Mouse (Mus musculus) erythroblast, embryonic 14.5 days (primary cell): ENCODE results near the gene Psmd8. TPM values are rescaled to one million over a fixed set of nuclear protein-coding genes. Genes with fewer than 3 reads are reported as not detected.

ENCODE experiments used
- H3K27me3 ChIP-seq: 2 replicates; pipeline ENCODE4 v1.6.1; 2012; ENCODE audit warnings: inconsistent platforms; ENCODE audit not compliant: control insufficient read depth
- H3K36me3 ChIP-seq: 2 replicates; pipeline ENCODE4 v1.6.1; 2012; ENCODE audit warnings: mild to moderate bottlenecking, inconsistent platforms; ENCODE audit not compliant: control insufficient read depth
- H3K4me1 ChIP-seq: 2 replicates; pipeline ENCODE4 v1.6.1; 2012; ENCODE audit warnings: inconsistent platforms; ENCODE audit not compliant: control insufficient read depth
- H3K4me3 ChIP-seq: replicated peaks from 2 replicates; pipeline ENCODE3; 2012; ENCODE audit warnings: moderate library complexity, mild to moderate bottlenecking, inconsistent platforms
- H3K9me3 ChIP-seq: 2 replicates; pipeline ENCODE4 v1.6.1; 2012; ENCODE audit warnings: low read length, inconsistent platforms, mixed read lengths; ENCODE audit not compliant: control insufficient read depth
- GATA1 ChIP-seq: IDR thresholded peaks from 2 replicates; pipeline ENCODE4 v1.6.1; 2012; ENCODE audit warnings: low read length, inconsistent platforms, mixed read lengths
- TAL1 ChIP-seq: IDR thresholded peaks from 3 replicates; pipeline ENCODE4 v1.6.1; 2012; ENCODE audit warnings: low read length, inconsistent platforms, mixed read lengths
- polyA plus RNA-seq: library from polyadenylated mRNA; stranded (reverse); fragments of >175 nt; gene quantifications from 2 replicates; pipeline ENCODE4 v1.2.3, GENCODE M21; 2012

The Psmd8 gene
- polyA plus RNA-seq, 1 experiment, result 15.7 TPM

- peaks cover 6% of the 10 kb centered on the region; the same call in 1 of the 2 replicates for H3K9me3 ChIP-seq
- H3K4me1 ChIP-seq, result peaks cover 37% of the 10 kb centered on the region
- no peak overlapping the region for H3K4me3 ChIP-seq
- H3K27me3 ChIP-seq, result peaks cover 65% of the 10 kb centered on the region
- peaks cover 6% of the 10 kb centered on the region for H3K36me3 ChIP-seq
- TF ChIP-seq TAL1 (no peak), GATA1 (no peak)
These were observed 12.8 kb downstream of the Psmd8 start for GRCm38 (mm10) chr7:29167656-29168055.

DNA sequence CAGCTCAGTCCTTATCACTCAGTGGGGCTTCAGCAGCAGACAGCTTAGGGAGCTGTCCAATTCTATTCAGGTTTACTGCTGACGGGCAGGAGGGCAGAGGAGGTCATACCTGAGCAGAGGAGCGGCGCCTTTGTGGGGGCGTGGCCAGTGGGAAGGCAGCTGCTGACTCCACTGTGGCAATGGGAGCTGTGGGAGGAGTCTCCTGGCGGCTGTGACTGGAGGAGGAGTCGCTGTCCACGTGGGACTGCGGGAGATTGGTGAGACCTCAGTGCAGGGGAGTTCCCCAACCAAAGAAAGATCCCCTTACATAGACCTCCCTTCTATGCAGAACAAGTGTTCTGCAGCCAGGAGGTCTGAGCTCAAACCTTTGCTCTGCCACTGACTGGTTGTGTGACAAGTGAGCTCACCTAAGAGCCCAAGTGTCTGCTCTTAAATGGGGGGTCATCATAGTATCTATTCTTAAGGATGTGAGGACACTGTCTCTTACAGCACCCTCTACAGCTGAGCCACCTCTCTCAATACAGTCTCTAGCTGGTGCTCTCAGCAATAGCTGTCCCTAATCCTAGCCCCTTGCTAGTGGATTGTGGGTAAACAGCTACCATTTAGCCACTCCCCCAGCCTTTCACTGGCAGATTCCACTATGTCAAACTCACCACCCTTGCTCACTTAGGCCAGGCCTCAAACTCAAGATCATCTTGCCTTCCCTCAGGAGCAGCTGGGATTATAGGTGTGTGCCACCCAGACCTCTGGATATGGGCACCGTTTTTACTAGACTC, 17.6 kb downstream of the Psmd8 start:
- H3K9me3 ChIP-seq, result no peaks in the 10 kb centered on the region
- H3K4me3 ChIP-seq, result no peak overlapping the region
- no peaks in the 10 kb centered on the region for H3K36me3 ChIP-seq
- H3K27me3 ChIP-seq, result peaks cover 39% of the 10 kb centered on the region
- peaks cover 6% of the 10 kb centered on the region for H3K4me1 ChIP-seq
- TF ChIP-seq TAL1 (no peak), GATA1 (no peak)

GRCm38 (mm10) chr7:29162294-29162693, 18.2 kb downstream of the Psmd8 start:
- no peak overlapping the region for H3K4me3 ChIP-seq
- peaks cover 36% of the 10 kb centered on the region for H3K27me3 ChIP-seq
- TF ChIP-seq GATA1 (no peak), TAL1 (no peak)
- no peaks in the 10 kb centered on the region for H3K9me3 ChIP-seq
- no peaks in the 10 kb centered on the region for H3K36me3 ChIP-seq
- H3K4me1 ChIP-seq, result peaks cover 6% of the 10 kb centered on the region

- Histone ChIP-seq H3K27me3 (peaks cover 24% of the 10 kb centered on the region), H3K4me1 (peaks cover 24% of the 10 kb centered on the region), H3K4me3 (no peak overlapping the region), H3K9me3 (peaks cover 6% of the 10 kb centered on the region), H3K36me3 (peaks cover 3% of the 10 kb centered on the region; the same call in 1 of the 2 replicates)
- TF ChIP-seq TAL1 (no peak), GATA1 (no peak)
These were observed 22.2 kb downstream of the Psmd8 start for GRCm38 (mm10) chr7:29158264-29158663.

DNA sequence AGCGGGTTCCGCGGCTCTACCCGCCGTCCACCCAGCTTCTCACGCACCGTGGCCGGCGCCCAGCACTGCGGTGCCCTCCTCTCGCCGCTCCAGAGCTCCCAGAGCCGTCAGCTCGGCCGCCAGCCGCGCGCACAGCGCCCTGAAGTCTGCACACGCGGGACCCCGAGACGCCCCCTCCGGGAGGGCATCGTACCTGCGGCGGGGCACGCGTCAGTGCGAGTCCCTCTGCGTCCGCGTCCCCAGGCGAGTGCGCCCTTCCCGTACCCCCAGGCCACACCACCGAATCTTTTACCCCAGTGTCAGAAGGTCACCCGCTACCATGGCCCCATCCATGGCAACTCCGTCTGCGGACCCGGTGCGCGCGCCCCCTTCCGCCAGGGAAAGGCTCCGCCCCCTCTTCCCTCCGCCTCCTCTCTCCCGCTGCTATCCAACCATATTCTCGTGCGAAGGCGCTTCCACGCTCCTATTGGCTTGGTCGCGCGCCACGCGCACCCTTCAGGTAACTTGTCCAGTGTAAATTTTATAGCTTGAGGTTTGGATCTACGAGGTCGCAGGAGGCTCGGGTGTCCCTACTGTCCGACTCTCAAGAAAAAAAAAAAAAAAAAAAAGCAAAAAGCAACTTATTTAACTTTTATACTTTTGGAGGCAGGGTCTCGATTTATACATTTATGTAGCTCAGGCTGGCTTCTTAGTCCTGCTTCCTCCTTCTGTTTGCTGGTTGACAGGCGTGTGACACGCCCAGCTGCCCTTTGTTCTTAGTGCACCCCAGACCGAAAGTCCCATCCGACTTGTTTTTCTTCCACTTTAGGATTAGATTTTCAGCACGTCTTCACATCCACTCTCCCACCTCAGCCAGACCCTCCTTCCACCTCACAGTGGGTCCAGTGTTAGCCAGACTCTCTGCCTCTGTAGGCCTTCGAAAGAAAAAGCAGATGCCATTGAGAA, 24.4 kb downstream of the Psmd8 start, which contains the start of gene Fam98c:
Fam98c (minus strand) TSS at position 397 of the 945 bp plus-strand sequence.
- H3K4me1 ChIP-seq, result peaks cover 18% of the 10 kb centered on the region
- peaks cover 6% of the 10 kb centered on the region for H3K9me3 ChIP-seq
- H3K4me3 ChIP-seq, result peak within 1 kb of the TSS; percentile 75
- TF ChIP-seq TAL1, result no peak
- no peak for TF ChIP-seq GATA1
- H3K27me3 ChIP-seq, result peaks cover 19% of the 10 kb centered on the region
- H3K36me3 ChIP-seq, result peaks cover 3% of the 10 kb centered on the region; the same call in 1 of the 2 replicates

DNA sequence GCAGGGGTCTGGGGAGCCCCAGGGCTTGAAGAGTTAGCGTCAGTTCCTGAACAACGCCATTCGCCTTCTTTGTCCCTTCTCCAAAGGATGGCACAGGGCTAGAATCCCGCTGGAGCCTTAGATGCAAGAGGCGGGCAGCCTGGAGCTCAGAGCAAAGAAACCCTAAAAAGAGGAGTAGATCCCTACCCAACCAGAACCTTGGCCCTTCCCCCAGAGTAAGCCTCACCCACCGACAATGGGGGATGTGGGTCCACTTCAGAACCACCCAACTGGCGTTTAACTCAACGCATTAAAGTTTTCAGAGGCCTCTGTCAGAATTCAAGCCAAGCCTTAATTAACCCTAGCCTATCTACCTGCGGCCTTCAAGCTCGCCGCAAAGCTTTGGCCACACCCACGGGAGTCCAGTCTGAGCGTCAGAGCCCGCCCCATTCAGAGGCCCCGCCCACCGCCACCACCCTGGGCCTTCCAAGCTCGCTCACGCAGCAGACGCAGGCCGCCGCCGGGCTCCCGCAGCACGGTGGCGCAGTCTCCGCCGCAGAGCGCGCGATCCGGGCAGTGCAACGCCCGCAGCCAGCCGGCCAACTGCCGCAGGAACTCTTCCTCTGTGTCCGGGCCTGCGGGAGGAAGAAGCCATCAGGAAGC, 25.2 kb downstream of the Psmd8 start:
- peaks cover 6% of the 10 kb centered on the region for H3K9me3 ChIP-seq
- H3K27me3 ChIP-seq, result peaks cover 19% of the 10 kb centered on the region
- H3K36me3 ChIP-seq, result peaks cover 3% of the 10 kb centered on the region; the same call in 1 of the 2 replicates
- peak overlapping the region; percentile 75 for H3K4me3 ChIP-seq
- TF ChIP-seq TAL1, result no peak
- TF ChIP-seq GATA1, result no peak
- peaks cover 18% of the 10 kb centered on the region for H3K4me1 ChIP-seq

DNA sequence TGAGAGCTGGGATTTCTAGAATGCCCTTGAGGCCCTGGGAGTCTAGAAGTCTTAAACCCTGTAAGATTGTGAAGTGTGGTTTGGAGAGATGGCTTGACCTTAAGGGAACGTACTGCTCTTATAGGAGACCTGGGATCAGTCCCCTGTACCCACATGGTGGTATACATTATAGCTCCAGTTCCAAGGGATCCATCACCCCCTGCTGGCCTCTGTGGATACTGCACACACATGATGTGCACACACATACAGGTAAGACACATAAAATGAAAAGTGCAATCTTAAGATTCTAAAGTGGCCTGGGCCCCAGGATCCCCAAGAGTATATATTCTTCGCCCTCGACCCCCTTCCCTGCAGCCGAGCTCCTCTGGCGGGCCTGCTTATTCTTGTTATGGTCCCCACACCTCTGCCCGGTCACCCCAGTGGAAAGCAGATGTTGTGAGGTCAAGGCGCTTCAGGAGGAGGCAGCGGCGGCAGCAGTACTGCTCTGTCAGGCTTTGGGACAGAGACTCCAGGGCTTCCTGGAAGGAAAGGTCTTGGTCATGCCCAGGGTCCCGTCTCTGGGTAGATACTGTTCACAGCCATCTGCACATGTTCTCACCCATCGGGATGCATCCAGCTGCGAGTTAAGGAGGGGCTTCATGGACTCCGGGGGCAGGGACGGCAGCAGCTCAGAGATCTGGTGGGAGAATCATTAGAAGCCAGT, 26.3 kb downstream of the Psmd8 start:
- Histone ChIP-seq H3K27me3 (peaks cover 16% of the 10 kb centered on the region), H3K36me3 (peaks cover 3% of the 10 kb centered on the region; the same call in 1 of the 2 replicates), H3K4me1 (peaks cover 18% of the 10 kb centered on the region), H3K9me3 (peaks cover 6% of the 10 kb centered on the region), H3K4me3 (no peak overlapping the region)
- TF ChIP-seq TAL1 (no peak), GATA1 (no peak)

- Histone ChIP-seq H3K9me3 (peaks cover 6% of the 10 kb centered on the region), H3K36me3 (peaks cover 3% of the 10 kb centered on the region; the same call in 1 of the 2 replicates), H3K4me3 (no peak overlapping the region), H3K4me1 (peaks cover 16% of the 10 kb centered on the region), H3K27me3 (no peaks in the 10 kb centered on the region; the same call in none of the 2 replicates)
- TF ChIP-seq TAL1 (no peak), GATA1 (no peak)
These were observed 29.0 kb downstream of the Psmd8 start for GRCm38 (mm10) chr7:29151486-29151885.
